Mouse (Mus musculus): ENCODE measurements around the gene Tesk1.
"Not testable (repeated sequence)": the region's sequence is repeated elsewhere in the genome, so short reads cannot be mapped to it uniquely, and the experiment has no call there.

Tesk1 gene

DNA sequence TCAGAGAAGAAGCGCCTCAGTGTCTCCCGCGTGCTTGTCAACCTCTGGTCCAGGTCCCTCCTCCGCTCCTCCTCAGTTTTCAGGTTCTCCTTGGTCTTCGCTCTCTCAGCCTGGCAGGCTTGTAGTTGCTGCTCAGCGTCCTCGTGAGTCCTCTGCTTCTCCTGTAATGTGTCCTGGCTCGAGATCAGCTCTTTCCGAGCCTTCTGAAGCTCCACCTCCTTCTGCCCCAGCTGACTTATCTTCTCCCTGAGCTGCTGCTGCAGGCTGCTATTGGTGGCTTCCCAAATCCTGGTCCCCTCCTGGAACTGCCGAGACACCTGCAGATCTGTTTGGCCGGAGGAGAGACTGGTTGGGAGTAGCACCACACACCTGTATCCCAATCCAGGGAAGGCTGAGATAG lies 10.6 kb downstream of the Tesk1 start:
- no peak for DNase-seq (ENCODE audit: extremely low read depth, low read depth, low spot score)

DNA sequence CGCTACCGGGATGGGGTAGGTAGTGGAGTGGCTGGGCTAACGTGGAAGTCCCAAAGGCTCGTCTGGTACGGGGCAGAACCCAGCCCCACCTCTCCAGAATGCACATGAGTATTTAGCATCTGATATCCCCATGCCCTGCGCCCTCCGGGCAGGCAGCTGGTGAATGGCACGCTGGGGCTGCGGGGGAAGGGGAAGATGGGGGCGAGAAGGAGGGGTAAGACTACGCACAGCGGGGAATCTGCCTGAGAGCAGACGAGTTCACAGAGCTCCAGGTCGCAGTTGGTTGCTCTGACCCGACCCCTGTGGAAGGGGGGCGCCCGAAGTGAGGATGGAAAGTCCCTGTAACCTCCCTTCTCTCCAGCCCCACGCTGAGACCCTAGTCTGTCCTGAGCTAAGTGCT lies 11.7 kb downstream of the Tesk1 start:
- DNase-seq (ENCODE audit: extremely low read depth, low read depth, low spot score): no peak

DNA sequence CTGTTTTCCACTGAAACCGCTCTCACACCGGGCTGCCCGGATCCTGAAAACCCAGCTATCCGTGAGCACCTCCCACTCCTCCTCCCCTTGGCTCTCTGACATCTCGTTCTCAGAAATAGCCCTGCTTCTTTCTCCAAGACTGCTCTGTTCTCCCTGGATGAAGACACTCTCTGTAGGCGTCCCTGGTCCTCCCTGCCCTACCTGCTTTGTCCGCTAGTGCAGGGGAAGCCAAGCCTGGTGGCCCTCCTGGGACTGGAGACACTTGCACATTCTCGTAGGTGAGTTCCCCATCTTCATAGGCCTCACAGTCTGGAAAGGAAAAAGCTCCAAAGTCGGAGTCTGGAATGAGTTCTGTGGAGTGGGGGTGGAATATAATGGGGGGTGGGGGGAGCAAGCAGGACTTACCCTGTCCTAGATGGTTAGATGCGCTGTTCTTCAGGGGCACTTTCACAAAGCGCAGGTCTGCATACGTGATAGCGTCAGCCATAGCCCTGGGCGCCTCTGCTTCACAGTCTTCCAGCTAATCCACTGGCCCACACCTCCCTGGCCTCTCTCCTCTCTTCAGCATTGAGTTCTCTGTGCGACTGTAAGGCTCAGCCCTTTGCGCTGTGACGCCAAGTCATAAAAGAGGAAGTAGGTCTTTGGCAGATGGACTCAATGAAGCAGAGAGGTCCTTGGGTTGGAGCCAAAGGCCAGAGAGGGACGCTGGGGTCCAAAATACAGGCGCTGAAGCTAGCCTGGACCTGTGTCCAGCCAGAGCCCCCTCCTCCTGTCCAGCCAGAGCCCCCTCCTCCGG lies 12.5 kb downstream of the Tesk1 start, which contains the start of gene Cd72:
Gene Cd72 (minus strand): TSS at position 588 of the 796 bp plus-strand sequence.
- DNase-seq (ENCODE audit: extremely low read depth, low read depth, low spot score): no peak

DNA sequence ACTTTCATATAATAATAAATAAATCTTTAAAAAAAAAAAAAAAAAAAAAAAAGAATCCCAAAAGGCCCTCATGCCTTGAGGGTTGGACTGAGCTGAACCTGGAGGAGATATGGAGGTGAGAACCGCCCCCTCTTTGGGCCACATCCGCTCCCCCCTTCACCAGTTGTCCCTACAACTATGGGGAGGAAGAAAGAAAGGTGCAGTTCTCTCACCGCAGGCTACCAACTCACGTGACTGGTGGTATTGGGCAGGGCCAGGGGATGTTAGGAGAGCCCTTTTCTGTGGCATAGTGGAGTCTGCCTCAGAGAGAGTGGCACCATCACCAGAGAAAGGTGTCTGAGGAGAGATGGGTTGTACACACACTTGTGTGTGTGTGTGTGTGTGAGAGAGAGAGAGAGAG lies 14.7 kb downstream of the Tesk1 start:
- DNase-seq (ENCODE audit: extremely low read depth, low read depth, low spot score): no peak

DNA sequence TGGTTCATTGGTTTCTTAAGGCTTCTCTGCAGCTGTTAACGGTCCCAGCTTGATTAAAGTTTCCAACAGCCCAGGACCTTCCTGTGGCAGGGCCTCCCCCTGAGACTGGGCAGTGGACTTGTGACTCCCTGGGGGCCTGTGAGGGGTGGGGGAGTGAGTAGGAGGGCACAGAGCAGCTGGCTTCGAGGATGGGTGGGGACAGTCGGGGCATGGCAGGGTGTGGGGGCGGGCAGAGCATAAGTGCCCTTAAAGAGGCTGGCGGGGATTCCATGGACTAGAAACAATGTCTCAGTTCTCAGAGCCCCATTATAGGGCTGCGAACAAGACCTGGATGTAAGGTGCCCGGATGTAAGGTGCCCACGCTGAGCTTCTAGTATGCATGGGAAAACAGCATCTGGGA lies 15.4 kb downstream of the Tesk1 start:
- DNase-seq (ENCODE audit: extremely low read depth, low read depth, low spot score): no peak

GRCm38 (mm10) chr4:43463102-43463501 lies 21.4 kb downstream of the Tesk1 start:
- DNase-seq (ENCODE audit: extremely low read depth, low read depth, low spot score): no peak

GRCm38 (mm10) chr4:43465935-43466334 lies 24.2 kb downstream of the Tesk1 start:
- DNase-seq (ENCODE audit: extremely low read depth, low read depth, low spot score): no peak

DNA sequence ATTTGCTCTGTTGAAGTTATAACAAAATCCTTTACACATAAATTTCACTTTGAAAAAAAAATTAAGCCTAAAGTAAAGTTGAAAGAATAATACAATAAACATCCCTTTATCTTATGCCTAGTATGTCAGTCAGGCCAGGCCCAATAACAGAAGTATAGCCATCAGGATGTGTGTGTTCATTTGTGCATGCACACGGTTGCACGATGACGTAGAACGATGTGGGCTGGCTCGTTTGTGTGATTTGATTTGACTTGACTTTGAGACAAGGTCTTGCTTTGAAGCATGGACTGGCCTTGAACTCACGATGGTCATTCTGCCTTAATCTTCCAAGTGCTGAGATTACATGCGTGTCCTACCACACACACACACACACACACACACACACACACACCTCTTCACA lies 25.1 kb downstream of the Tesk1 start:
- no peak for DNase-seq (ENCODE audit: extremely low read depth, low read depth, low spot score)

GRCm38 (mm10) chr4:43470301-43470700 lies 28.6 kb downstream of the Tesk1 start:
- no peak for DNase-seq (ENCODE audit: extremely low read depth, low read depth, low spot score)

- DNase-seq (ENCODE audit: extremely low read depth, low read depth, low spot score): no peak
Observed at GRCm38 (mm10) chr4:43473636-43474035, 31.9 kb downstream of the Tesk1 start.

GRCm38 (mm10) chr4:43476604-43477003 lies 34.9 kb downstream of the Tesk1 start:
- DNase-seq (ENCODE audit: extremely low read depth, low read depth, low spot score): no peak

- DNase-seq (ENCODE audit: extremely low read depth, low read depth, low spot score): no peak
Observed at GRCm38 (mm10) chr4:43477857-43478533, 36.3 kb downstream of the Tesk1 start.

DNA sequence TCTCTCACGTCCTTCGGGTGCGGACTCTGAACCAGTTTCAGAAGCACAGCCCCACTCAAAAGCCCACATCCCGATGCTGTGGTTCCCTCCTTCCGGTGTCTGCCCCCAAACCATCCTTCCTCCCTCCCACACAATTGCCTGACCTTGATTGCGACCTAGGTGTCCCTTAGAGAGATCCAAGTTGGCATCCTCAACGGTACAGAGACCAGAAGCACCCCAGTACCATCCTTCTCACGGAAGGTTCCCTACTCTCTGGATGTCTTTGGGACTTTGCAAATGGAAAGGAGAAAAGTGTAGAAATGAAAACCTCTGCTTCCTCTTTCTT lies 36.8 kb downstream of the Tesk1 start:
- no peak for DNase-seq (ENCODE audit: extremely low read depth, low read depth, low spot score)

- DNase-seq (ENCODE audit: extremely low read depth, low read depth, low spot score): no peak
Observed at GRCm38 (mm10) chr4:43478906-43479832, 37.4 kb downstream of the Tesk1 start.

GRCm38 (mm10) chr4:43480985-43481384 lies 39.2 kb downstream of the Tesk1 start:
- no peak for DNase-seq (ENCODE audit: extremely low read depth, low read depth, low spot score)

DNA sequence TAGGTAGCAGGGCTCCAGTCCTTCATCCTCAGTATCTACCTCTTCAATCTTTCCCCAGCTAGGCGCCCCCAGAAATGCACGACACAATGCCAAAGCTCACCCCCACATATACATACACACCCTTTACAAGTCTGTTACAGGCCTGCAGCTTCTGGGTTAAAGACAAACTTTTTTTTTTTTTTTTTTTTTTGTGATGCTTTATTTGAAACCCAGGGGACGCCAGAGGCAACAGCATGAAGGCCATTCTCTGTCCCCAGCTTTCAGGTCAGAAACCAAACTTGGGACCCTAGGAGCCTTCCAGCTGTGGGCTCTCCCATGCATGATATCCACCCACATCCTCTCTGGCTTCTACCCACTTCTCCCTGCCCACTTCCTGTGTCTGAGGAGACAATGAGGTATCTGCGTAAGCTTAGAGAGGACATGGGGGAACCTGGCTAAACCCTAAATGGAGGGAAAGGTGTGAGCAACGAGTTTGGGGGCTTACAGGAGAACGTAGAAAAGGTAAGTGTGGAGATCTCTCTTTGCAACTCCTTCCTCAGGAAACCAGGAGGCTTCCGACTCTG lies 40.2 kb downstream of the Tesk1 start:
- DNase-seq (ENCODE audit: extremely low read depth, low read depth, low spot score): no peak

GRCm38 (mm10) chr4:43482591-43482990 lies 40.9 kb downstream of the Tesk1 start:
- no peak for DNase-seq (ENCODE audit: extremely low read depth, low read depth, low spot score)

DNA sequence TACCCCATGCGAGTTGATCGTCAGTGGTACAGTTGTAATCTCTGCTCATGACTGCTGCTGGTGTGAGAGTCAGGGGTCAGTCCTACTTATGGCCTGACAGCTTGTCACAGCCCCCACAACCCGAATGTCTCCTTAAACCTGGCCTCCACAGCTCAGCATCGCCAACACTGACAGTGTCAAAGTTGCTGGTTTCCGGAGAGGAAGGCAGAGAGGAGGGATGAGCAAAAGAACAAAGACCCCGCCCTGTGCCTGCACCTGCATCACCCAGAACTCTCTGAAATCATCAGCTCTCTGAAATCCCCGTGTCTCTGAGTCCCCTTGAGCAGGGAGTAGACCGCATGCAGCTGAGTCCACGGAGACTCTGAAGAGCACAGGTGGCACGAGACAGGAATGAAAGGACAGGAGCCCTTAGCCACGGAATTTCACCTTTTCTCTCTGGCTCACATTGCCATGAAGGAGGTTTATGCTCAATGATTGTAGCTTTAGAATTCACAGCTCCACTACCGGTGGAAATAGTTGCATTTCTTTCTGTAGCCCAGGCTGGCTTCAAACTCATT lies 41.9 kb downstream of the Tesk1 start, which contains the start of gene Sit1:
Gene Sit1 (minus strand): TSS at position 200 of the 557 bp plus-strand sequence.
- no peak for DNase-seq (ENCODE audit: extremely low read depth, low read depth, low spot score)

GRCm38 (mm10) chr4:43485666-43486065 lies 43.9 kb downstream of the Tesk1 start:
- not testable (repeated sequence) for DNase-seq (ENCODE audit: extremely low read depth, low read depth, low spot score)

- DNase-seq (ENCODE audit: extremely low read depth, low read depth, low spot score): no peak
Observed at GRCm38 (mm10) chr4:43489611-43490010, 47.9 kb downstream of the Tesk1 start.

GRCm38 (mm10) chr4:43490801-43491200 lies 49.1 kb downstream of the Tesk1 start:
- DNase-seq (ENCODE audit: extremely low read depth, low read depth, low spot score): no peak
